Mouse (Mus musculus) liver (tissue): Measurements from ENCODE around the gene Nfat5.

ENCODE experiments used
- DNase-seq: peaks from one replicate; pipeline ENCODE4 v3.0.0-alpha.2; 2020; ENCODE audit warnings: mixed read lengths

Nfat5 gene

DNA sequence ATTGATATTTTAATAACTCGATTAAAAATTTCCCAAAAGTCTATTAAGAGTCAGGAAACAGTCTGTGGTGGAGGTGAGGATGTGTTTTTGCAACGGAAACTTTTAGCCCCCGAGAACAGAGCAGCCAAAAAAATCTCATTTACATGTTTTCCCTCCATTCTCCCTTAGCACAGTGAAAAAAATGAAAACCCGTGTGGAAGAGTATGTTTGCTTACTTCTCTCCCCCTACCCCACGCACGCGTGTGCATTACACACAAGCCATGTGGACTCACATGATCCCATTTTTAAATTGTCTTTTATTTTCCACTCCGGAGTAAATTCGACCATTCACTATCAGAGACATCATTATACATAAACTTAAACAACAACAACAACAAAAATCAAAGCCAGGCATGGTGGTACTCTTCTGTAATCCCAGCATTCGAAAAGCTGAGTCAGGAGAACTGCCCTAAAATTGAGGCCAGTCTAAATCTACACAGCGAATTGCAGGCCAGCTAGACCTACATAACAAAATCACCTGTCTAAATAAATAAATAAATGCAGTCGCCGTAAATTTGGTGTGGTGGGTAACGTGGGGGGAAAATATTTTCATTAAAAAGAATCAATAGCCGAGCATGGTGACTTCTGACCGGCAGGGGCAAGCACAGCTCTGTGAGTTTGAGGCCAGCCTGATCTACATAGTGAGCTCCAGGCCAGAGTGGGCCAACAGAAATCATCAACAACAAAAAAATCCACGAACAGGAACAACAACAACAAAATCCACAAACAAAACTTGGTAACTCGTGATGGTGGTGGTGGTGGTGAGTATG, 947 bp upstream of the Nfat5 start:
- DNase-seq, result no peak

DNA sequence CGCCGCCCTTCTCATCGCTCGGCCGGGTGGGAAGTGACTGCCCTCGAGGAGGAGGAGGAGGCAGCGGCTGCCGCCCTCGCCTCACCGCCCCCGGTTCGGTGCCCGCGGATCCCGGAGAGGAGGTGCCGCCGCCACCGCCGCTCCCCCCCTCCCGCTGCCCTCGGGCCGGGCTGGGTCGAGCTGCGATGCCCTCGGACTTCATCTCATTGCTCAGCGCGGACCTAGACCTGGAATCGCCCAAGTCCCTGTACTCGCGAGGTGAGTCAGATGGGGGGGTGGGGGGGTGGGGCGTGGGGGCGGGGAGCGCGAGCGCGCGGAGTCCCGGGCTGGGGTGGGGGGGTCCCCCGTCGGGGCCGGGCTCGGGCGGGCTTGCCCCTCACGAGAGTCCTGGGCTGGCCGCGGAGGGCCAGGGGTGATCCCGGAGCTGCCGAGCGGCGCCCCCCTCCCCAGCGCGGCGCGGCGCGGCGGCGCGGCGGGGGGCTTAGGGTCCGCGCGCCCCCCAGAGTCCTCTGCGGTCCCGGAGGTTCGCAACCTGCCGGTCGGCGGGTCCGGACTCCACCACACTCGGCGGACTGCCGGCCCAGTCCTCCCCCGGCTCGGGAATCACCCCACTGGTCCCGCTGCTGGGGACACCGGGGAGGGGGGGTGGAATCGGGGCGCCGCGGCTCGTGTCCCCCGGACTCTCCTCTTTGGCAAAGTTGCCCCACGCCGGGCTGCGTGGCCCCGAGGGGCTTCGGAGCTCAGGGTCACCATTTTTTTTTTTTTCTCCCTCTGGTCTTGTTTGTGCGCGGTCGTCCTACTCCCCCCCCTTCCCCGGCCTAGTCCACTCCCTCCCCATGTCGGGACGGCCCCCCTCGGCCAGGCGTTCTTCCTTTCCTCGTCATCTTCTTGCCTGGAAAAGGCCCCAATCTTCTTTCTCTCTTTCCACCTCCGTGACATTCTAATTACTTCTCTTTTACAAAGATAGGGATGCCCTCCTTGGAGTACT, 665 bp downstream of the Nfat5 start:
- DNase-seq, result peak; percentile 66

DNA sequence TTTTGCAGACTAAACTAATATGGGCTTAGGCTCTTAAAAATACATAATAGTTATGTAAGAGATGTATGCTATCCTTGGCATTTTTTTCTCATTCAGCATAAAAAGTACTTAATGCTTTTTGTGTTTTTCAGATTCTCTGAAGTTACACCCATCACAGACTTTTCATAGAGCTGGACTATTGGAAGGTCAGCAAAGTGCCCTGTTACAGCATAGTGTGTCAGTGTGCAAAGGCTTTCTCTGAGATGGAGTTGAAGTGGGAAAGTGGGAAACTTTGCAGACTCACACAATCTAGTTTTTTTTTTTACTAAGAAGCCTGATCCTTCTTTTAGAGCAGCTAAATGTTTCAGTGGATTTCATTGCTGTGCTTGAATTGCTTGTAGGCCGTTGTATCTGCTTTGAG, 2.2 kb downstream of the Nfat5 start:
- DNase-seq, result no peak

DNA sequence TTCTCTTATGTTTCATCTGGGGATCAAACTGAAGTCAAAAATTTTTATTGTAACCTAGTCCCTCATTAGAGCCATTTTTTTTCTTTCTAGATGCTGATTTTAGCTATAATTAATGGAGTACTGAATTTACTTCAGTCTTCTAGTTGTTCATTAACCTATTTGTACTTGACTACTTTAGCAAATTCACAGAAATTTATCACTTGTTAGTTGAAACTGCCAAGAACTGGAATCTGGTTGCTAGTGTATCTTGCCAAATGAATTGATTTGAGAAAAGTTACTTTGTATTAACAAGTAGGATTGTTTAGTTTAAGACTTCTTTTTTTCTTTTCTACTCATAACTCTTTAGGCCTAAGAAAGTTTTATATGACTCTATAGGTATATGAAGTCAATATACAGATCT, 18.6 kb downstream of the Nfat5 start:
- no peak for DNase-seq

DNA sequence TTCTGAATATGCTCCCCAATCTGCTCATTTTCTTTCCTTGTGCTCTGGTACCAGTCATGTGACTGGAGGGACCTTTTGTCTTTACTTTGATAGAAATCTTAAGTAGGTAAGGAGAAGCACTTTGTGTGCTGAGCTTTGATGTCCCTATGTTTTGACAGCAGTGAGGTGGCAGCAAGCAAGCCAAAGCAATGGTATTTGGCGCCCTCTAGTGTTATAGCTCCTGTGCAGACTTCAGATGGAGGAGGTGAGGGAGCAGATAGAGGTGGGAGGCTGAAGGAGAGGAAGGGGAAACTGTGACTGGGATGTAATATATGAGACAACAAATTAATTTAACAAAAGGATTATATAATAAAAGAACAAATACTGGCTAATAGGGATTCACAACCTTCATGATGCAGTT, 30.9 kb downstream of the Nfat5 start:
- DNase-seq, result peak; percentile 72

DNA sequence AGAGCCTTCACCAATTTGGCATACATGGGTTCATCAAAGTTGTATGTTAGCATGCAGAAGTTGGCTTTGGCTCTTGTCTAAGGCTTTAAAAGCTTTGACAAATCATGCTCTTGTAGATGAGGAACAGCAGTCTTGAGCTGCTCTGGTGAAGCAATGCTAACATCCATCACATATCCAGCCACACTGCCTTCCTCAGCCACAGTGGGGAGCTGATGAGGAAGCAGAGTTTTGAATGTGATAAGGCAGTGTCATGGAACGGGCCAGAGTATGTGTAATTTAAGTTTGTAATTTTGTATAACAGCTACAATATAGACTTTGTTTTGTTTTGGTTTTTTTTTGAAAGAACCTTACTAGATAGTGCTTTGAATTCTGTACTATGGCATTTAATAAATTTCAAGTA, 36.3 kb downstream of the Nfat5 start:
- peak; percentile 8 for DNase-seq

DNA sequence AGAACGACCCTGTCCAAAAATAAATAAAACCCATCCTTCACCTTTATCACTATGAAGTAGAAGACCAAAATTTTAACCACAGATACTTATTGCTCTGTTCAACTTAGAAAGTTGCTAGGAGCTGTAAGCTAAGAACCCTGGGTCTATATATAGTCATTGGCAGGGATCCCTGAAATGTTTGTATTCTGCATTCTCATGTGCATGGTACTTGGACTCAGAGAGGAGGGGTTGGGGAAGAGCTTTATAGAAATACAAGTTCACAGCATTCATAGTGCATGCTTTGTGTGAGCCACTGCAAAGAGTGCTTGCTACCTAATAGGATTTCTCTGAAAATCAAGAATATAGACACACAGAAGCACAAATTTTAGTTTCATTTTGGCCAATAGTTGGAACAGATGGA, 43.2 kb downstream of the Nfat5 start:
- no peak for DNase-seq

DNA sequence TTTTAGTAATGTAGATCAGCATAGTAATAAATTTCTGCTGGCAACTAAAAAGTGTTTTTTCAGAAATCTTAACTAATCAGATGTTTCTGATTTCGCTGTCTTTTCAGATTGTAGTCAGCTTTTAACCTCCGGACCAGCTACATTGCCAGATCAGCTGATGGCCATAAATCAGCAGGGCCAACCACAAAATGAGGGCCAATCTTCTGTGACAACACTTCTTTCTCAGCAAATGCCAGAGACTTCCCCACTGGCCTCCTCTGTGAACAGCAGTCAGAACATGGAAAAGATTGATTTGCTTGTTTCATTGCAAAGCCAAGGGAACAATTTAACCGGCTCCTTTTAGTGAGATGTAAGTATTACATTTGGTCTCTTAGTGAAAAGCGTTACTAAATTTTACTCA, 77.0 kb downstream of the Nfat5 start:
- no peak for DNase-seq

DNA sequence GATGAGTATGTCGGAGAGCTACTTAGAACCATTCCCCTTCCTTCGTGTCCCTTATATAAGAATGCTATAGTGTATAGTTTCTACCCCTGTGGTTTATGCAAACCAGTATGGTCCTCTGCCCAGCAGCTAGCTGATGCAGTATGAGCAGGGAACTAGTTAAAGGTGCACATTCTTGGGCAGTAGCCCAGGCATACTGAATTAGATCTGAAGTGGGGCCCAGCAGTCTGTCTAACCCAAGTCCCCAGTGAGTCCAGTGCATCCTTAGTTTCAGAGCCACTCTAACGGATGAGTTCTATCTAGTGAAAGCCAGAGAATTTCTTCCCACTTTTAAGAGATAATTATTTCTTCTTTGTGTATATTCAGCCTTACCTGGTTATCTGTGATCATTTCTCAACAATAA, 84.1 kb downstream of the Nfat5 start:
- DNase-seq, result no peak

DNA sequence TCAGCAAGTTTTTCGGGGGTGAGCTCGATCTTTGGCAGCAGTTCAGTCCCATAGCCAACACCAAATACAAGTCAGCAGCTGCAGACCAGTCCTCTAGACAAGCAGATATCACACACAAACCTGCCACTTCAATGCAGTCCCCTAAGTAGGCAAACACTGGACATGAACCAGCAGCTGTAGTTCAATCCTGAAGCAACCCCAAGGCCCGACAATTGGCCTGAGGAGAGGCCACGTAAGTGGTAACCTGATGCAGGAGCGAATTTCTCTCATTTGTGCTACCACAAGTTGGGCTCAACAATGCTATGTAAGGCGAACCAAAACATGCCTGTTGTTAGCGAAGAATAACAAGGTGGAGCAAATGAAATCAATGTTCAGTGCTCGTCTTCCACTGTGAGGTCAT, 87.5 kb downstream of the Nfat5 start:
- no peak for DNase-seq

DNA sequence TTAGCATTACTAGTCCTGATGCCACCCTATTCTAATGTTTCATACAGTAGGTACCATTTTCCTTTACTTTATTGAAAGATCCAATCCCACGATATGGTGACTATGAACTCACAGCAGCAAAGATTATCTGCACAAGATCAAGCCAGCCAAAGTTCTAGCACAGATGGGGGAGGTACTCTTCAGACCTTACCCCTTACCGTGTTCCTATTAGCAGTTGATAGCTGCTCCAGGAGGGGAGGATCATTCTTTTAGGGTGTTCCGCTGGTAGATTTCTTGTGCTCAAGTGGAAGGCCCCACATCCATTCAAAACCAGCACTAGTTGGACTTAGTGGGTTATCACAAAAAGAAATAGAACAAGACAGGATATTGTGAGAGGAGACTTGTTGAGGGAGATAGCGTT, 88.4 kb downstream of the Nfat5 start:
- no peak for DNase-seq

DNA sequence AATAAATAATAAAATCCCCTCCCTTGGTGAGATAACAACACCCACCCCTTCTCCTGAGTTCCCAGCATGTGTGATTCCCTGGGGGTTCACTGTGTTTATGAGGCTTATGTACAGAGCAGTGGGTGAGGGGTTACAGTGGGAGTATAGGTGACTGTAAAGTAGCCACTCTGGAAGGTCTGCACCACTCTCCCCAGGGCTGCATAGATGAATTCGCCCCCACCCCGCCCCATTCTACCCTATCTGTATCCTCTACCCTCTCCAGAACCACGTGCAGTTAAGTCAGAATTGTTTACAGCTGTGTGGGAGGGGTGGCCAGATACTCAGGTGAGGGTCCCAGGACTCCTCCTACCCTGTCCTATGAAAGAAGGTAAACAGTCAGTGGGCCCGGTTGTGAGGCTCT, 89.6 kb downstream of the Nfat5 start:
- no peak for DNase-seq

DNA sequence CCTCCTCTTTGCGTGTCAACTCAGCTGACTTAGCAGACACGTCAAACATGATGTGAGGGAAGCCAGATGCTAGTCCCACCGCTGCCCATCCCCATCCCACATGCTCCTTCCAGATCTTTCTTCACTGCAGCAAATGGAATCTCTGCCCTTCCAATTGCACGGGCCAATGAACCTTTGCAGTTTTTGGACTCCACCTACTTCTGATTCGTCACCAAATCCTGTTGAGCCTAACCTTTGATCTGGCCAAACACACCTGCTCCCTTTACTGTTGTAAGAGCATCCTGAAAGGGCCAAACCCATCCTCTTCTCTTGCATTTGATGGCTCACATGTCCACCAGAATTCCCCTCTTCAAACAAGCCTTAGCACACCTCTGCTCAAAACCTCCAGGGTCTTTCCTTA, 91.4 kb downstream of the Nfat5 start:
- DNase-seq, result no peak

DNA sequence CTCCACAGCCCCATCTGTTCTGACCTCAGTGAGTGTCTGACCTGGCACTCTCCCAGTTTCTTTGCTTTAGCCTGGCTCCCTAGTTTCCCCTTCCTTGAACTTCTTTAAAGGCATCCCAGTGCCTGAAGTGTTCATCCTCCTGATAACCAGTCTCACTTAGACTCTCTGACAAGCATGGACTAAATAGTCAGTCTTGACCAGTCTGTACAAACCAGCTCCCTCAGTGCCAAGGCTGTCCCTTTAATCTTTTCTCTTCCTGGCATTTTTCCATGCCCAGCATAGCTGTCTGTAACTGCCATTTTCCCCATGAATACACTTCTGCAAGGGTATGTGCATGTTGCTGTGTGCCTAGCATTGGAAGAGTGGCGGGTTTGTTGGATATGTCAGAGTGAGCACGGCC, 91.8 kb downstream of the Nfat5 start:
- no peak for DNase-seq

DNA sequence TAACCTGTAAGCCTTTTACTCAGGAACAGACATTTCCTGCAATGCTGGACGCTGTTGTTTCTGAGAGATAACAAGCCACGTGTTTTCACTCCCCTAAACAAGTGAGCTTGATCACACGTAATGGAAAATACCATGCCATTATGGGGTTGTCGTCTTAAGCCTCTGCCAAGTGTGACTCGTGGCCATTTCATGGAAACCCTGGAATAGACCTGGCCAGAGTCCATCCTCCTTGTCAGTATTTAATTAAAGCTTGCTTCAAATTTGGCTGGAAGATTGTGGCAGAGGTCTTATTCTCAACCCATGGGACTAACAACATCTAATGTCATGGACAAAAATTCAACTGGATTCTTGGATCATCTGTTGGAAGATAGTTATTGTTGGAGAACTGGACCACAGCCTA, 92.9 kb downstream of the Nfat5 start:
- DNase-seq, result no peak

DNA sequence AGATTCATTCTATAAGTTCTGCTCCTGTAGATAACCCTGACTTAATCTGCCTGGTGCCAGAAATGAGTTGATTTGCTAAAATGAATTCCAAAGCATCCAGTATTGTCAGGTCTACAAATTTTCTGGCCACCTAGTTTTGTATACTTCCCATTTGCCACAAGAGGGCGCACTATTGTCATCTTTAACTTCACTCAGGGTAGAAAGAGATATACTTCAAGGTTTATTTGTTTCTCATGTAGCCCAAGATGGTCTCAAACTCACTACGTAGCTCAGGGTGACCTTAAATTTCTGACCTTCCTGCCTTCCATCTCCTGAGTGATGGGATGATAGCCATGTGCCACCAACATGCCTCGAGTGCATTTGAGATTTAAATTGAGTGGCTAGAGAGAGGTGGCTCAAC, 93.4 kb downstream of the Nfat5 start:
- DNase-seq, result no peak

DNA sequence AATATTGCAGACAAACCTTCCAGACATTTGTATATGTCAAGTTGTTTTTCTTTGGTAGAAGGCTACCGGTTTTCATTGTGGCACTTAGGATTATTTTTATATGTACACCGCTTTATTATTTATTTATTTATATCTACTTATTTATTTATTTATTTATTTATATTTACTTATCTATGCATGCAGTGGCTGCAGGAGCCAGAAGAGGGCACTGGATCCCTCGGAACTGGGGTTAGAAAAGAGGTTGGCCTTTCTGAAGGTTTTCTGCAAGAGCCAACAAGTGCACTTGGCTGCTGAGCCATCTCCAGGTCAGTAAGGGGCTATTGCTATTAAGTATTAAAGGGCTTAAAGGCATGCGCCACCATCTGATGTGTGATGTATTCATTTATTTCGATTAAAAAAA, 94.6 kb downstream of the Nfat5 start:
- peak; percentile 50 for DNase-seq

DNA sequence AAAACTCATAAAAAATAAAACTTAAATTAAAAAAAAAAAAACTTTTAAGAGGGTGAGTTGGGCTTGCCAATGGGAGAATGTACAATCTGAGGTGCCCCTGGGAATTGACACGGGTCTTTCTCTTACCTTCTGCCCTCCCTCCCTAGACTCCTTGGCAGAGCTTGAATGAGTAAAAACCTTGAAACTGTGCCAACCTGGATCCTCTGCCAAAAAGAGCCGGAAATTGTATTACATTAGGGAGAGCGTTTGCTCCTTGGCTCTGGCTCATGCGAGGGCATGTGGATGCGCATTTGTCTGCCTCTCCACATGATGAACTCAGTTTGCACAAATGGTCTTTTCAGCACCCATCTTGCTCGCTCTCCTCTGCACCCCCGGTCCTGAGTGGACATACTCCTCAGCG, 96.3 kb downstream of the Nfat5 start:
- DNase-seq, result no peak

DNA sequence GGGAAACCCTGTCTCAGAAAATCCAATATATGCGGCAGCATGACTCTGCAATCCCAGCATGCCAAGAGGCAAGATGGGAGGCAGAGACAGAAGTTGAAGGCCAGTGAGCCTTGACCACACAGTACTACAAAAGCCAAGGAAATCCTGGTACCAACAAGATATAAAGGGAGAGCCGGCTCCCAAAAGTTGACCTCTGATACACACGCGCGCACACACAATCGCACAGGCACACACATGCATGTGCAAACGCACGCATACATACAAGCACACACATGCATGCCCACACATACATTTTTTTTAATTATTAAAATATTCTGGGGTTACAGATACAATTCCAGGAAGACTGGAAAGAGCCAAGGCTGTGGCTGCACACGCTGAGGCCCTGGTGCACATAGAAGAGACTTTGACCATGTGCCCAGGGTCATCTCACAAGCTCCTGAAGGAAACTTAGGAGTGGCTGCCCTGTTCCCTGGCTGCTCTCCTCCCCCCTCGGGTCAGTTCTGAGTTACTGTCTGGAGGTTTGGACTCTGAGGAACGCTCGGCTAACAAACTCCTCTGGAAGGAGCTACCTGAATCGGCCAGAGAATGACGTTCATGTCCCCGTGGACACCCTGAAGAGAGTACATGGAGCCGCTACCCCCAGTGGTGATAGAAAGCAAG, 97.3 kb downstream of the Nfat5 start:
- DNase-seq, result no peak

DNA sequence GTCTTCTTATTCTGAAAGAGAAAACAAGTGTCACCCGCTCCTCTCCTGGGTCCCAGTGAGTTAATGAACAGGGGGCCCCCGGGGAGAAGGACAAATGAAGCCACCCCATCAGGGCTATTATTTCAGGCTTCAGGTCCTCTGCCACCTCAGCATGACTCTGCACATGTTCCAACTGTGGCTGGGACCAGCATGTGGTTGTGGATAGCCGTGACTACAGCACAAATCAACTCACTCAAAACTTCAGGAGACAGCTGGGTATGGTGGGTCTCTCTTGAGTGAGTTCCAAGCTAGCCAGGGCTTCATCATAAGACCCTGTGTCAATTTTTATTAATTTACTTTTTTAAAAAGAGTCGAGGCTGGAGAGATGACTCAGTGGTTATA, 97.9 kb downstream of the Nfat5 start:
- peak; percentile 24 for DNase-seq

DNA sequence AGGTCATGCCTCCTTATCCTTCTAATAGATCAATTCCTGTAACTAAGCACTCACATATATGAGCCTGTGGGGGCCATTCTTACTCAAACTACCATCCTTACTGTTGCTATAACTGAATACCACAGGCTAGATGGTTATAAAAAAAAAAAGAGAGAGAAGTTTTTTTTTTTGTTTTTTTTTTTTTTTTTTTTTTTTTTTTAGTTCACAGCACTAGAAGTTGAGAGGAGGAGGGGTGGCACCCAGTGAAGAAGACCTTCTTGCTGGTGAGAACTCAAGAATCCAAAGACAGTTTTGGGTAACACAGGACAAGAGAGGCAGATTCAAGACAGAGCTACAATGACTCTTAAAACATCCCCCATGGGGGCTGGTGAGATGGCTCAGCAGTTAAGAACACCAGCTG, 102.1 kb downstream of the Nfat5 start:
- DNase-seq, result no peak

DNA sequence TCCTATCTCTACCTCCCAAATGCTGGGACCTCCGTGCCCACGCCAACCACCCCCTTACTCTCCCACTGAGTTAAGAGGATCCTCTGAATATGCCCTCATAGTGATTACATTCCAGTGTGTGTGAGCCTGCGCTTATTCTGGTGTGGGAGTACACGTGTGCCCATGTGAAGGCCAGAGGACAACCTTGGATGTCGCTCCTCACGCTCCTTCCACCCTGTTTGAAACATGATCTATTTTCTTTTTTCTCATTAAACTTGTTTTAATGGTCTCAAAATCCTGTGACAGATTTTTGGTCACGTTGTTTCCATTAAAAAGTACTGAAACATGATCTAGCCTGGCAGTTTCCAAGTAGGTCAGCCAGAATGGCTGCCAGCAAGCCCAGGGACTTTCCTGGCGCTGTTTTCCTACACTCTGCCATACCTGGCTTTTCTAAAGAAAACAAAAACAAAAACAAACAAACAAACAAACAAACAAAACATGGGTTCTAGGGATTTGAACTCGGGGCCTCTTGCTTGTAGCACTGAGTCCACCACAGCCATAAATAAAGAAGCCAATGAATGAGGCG, 102.9 kb downstream of the Nfat5 start:
- no peak for DNase-seq

DNA sequence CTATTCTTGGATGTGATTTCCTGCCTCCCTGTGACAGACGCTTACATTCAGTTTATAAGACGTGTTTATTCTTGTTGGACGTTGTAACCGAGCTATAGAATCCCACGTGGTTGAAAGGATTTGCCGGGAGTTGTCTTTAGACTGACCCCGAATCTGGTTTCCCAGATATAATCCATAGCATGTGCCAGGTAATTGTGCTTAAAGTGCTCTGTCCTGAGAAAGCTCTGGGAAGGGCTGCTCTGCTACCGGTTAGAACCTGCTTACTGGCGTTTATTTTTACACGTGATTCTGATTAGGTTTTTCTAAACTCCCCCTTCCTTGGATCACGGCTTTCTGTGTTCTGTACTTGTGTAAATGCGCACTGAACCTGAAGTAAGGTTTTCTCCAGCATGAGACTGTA, 104.4 kb downstream of the Nfat5 start:
- DNase-seq, result no peak
